Mouse (Mus musculus): Measurements from ENCODE around the gene Cep97. TPM values are rescaled to one million over a fixed set of nuclear protein-coding genes. Genes with fewer than 3 reads are reported as not detected.

Cep97 gene
- polyA plus RNA-seq (2015; fragmentation: Illumina TruSeq; extraction: RNeasy Lipid Tissue Mini Kit (QIAGEN cat#74804); ENCODE audit: low read depth, low replicate concordance) = 8.1 TPM

DNA sequence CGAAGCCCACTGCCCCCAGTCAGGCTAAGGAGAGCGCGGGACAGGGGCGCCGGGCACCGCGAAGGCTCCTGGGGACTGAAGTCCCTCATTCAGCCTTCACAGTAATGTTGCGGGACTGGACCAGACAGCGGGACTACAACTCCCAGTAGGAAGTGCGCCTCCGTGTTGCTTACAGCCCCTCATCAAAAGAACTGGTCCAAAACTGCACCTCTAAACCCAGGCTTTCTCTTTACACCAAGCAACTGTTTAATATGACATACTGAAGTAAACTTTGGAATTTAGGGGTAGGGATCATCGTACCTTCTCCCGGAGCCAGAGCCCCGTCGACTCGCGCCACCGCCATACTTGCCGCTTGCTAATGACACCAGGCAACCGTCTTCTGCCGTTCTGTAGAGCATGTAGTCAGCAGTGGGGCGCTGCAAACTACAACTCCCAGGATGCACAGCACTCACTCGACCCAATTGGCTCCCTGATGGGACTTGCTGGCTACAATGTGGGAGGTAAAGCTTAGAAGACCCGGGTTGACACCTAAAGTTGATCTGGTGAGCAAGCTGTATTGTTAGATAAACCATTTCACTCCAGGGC is at the start of gene Cep97:
Gene Cep97 (minus strand): TSS at position 403 of the 585 bp plus-strand sequence.

DNA sequence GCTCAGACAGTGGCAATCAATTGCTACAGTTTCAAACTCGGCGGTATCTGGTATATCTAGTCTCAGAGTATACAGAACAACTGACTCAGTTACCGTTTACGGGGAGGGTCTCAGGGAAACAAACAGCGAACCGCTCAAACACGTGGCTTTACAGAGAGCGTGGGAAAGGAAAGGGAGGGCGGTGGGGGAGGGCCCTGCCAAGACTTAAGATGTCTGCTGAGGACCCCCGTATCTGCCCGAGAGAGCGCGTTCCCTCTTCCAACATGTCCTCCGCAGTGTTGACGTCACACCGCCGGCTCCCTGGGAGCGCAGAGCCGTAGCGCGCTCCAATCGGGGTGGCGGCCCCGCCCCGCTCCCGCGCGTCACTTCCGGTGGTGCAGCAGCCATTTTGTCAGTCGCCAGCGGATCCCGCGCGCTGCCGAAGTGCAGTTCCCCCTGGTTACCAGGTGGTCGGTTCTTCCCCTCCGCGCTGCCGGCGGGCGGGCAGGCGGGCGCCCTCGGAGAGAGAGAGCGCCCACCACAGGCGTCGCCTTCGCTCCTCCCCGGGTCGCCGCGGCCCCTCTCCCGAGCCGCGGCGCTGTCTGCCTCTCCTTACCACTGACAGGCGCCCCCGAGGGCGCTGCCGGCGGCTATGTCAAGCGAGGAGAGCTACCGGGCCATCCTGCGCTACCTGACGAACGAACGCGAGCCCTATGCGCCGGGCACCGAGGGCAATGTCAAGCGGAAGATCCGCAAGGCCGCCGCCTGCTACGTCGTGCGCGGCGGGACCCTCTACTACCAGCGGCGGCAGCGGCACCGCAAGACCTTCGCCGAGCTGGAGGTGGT is 39.0 kb upstream of the Cep97 start, which contains the start of gene Zbtb11:
Gene Zbtb11 (plus strand): TSS at position 453 of the 825 bp plus-strand sequence.

DNA sequence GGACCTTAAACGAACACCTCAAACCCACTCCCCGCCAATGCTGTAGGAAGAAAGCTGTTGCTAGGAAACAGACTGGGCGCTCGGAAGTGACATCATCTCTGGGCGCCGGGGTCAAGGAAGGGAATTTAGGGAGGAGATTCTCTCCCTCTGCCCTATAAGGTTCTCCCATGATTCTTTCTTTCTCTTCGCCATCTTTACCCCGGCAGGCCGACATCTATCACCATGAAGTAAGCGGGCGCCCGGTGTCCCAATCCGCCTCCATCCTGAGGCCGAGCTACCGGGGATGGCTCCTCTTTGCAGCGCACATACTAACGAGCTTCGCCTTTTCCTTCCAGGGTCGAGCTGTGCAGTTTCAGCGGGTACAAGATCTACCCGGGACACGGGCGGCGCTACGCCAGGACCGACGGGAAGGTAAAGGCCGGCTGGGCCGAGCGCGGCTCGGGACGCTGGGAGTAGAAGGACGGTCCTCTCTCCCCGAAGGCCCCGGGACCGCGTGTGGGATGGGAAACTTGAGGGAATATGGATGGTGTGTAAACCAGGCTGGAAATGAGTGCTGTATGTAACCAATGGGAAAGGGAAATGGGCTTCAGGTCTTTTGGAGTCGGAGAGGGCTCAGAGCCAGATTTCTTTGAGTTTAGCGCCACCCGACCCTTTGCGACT is 31.7 kb upstream of the Cep97 start, which contains the start of gene Rpl24:
Gene Rpl24 (plus strand): TSS at position 64 of the 660 bp plus-strand sequence.

DNA sequence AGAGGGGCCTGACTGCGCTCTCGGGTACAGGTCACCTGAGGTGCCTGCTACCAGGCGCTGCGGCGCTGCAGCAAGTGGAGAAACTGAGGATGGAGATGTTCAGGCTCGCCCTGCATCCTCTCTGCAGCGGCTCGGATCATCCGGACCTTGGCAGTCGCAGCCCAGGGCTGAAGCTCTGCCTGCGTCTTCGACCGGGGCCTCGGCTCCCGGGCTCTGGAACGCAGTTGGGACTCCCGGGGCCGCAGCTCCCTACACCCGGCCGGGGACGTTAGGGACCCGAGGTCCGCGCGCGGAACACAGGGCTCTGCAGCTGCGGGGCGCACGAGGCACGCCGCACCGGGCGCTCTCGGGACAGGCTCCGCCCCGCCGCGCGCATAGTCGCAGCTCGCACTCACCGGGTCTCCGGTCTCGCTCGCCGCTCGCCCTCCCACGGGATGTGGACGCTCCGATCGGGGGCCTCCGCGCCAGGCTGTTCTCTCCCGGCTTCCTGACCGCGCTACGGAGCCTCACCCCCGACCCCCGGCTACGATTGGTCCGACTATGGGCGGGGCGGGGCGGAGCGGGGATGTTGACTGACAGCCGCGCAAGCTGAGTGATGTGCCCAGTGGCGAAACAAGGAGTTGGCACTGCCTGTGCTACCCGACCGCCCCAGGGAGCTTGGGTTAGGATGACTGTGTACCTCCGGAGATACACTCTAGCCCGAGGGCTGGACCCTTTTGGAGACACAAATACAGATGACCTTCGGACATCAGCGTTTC is 39.6 kb downstream of the Cep97 start, which contains the start of gene Nxpe3:
Gene Nxpe3 (minus strand): TSS at position 393 of the 758 bp plus-strand sequence.

Other genes with a start within 250 kb of the Cep97 start
- gene Nfkbiz, start 96.0 kb downstream of the Cep97 start, polyA plus RNA-seq (2015; fragmentation: Illumina TruSeq; extraction: RNeasy Lipid Tissue Mini Kit (QIAGEN cat#74804); ENCODE audit: low read depth, low replicate concordance) = 2.4 TPM
- 10.2 TPM for gene Nxpe3, start 39.6 kb downstream of the Cep97 start, polyA plus RNA-seq (2015; fragmentation: Illumina TruSeq; extraction: RNeasy Lipid Tissue Mini Kit (QIAGEN cat#74804); ENCODE audit: low read depth, low replicate concordance)
- 704 TPM for gene Rpl24, start 31.4 kb upstream of the Cep97 start, polyA plus RNA-seq (2015; fragmentation: Illumina TruSeq; extraction: RNeasy Lipid Tissue Mini Kit (QIAGEN cat#74804); ENCODE audit: low read depth, low replicate concordance)
- 34.9 TPM for gene Zbtb11, start 39.0 kb upstream of the Cep97 start, polyA plus RNA-seq (2015; fragmentation: Illumina TruSeq; extraction: RNeasy Lipid Tissue Mini Kit (QIAGEN cat#74804); ENCODE audit: low read depth, low replicate concordance)
- 214 TPM for gene Pcnp, start 94.9 kb upstream of the Cep97 start, polyA plus RNA-seq (2015; fragmentation: Illumina TruSeq; extraction: RNeasy Lipid Tissue Mini Kit (QIAGEN cat#74804); ENCODE audit: low read depth, low replicate concordance)
- 11.2 TPM for gene Trmt10c, start 103.0 kb upstream of the Cep97 start, polyA plus RNA-seq (2015; fragmentation: Illumina TruSeq; extraction: RNeasy Lipid Tissue Mini Kit (QIAGEN cat#74804); ENCODE audit: low read depth, low replicate concordance)
- gene Senp7, start 113.5 kb upstream of the Cep97 start, polyA plus RNA-seq (2015; fragmentation: Illumina TruSeq; extraction: RNeasy Lipid Tissue Mini Kit (QIAGEN cat#74804); ENCODE audit: low read depth, low replicate concordance) = 24.0 TPM

All from brain, adult 10 weeks (tissue).